In genomic region chr1:178468280-178468679, GRCm38 (mm10) we compare ENCODE assay signal across 11 mouse cellular contexts.
DNase-seq lines count a peak whose midpoint lies in the region; ATAC-seq and TF ChIP-seq lines count a peak whose summit lies in the region.
"Had no signal": no experiment of that assay in that cellular context is flagged by ENCODE, and none has a peak within 500 bp of the region (broad histone marks: within the 10 kb centered on the region; RNA-seq: fewer than 3 reads in every experiment).

No protein-coding gene starts in this region.

- no peaks in the 10 kb centered on the region for H3K36me3 ChIP-seq in embryonic facial prominence, embryonic 11.5 days (replicated peaks; ENCODE audit: control insufficient read depth, insufficient read depth, low read depth, low read length)
- H3K36me3 ChIP-seq in embryonic facial prominence, embryonic 10.5 days (replicated peaks): no peaks in the 10 kb centered on the region
- no peaks in the 10 kb centered on the region for H3K36me3 ChIP-seq in liver, embryonic 14.5 days (replicated peaks; ENCODE audit: control insufficient read depth, insufficient read depth, low read depth)
- H3K36me3 ChIP-seq: G1E had no signal

- no peak overlapping the region for H3K4me3 ChIP-seq in embryonic facial prominence, embryonic 11.5 days (ENCODE audit: low read depth, low read length)
- no peak overlapping the region for H3K4me3 ChIP-seq in embryonic facial prominence, embryonic 10.5 days
- no peak overlapping the region for H3K4me3 ChIP-seq in liver, embryonic 14.5 days (ENCODE audit: insufficient read depth in 1 of 2, low read depth in 2 of 2, low read length in 2 of 2)
- H3K4me3 ChIP-seq: erythroblast, embryonic 14.5 days; myocyte had no signal

- no peaks in the 10 kb centered on the region for H3K27me3 ChIP-seq in embryonic facial prominence, embryonic 11.5 days (ENCODE audit: control insufficient read depth, insufficient read depth, low read length)
- no peaks in the 10 kb centered on the region for H3K27me3 ChIP-seq in embryonic facial prominence, embryonic 10.5 days (replicated peaks; ENCODE audit: low read depth, poor library complexity, severe bottlenecking)
- no peaks in the 10 kb centered on the region for H3K27me3 ChIP-seq in liver, embryonic 14.5 days (ENCODE audit: control insufficient read depth, insufficient read depth, low read length)

- peak; percentile 85 for DNase-seq in embryonic facial prominence, embryonic 11.5 days (ENCODE audit: low spot score)
- no peak for DNase-seq in embryonic facial prominence, embryonic 10.5 days (ENCODE audit: low spot score)
- peak in 1 of 3 experiments; percentile 31 for DNase-seq in liver, embryonic 14.5 days (ENCODE audit: low read depth in 3 of 3, low spot score in 3 of 3)
- DNase-seq in liver: no peak
- DNase-seq in ZHBTc4 (ENCODE audit: low read depth, low spot score): peak; percentile 46
- DNase-seq in urinary bladder, postnatal 10 days (ENCODE audit: low spot score): no peak

- no peaks in the 10 kb centered on the region for H3K9me3 ChIP-seq in embryonic facial prominence, embryonic 11.5 days (replicated peaks; ENCODE audit: control insufficient read depth, low read length)
- no peaks in the 10 kb centered on the region for H3K9me3 ChIP-seq in embryonic facial prominence, embryonic 10.5 days
- H3K9me3 ChIP-seq in liver, embryonic 14.5 days (ENCODE audit: control insufficient read depth, low read length): no peaks in the 10 kb centered on the region
- H3K9me3 ChIP-seq: G1E had no signal

- ATAC-seq in embryonic facial prominence, embryonic 11.5 days (replicated peaks; ENCODE audit: insufficient number of reproducible peaks, low FRiP score, low TSS enrichment, low read depth): no peak
- ATAC-seq in liver, embryonic 14.5 days (ENCODE audit: insufficient read depth): no peak
- peak; percentile 40; the same call in 1 of the 2 replicates for ATAC-seq in megakaryocyte, adult 5-6 weeks (ENCODE audit: poor library complexity, severe bottlenecking)
- ATAC-seq in erythroid progenitor cell, adult 5-6 weeks (replicated peaks; ENCODE audit: low FRiP score, poor library complexity, severe bottlenecking): no peak

- no peaks in the 10 kb centered on the region for H3K4me1 ChIP-seq in embryonic facial prominence, embryonic 11.5 days (ENCODE audit: control insufficient read depth, insufficient read depth, low read length)
- H3K4me1 ChIP-seq in embryonic facial prominence, embryonic 10.5 days: no peaks in the 10 kb centered on the region; the same call in 1 of the 2 replicates
- no peaks in the 10 kb centered on the region for H3K4me1 ChIP-seq in liver, embryonic 14.5 days (replicated peaks; ENCODE audit: control insufficient read depth in 2 of 2, insufficient read depth in 2 of 2, low read length in 1 of 2)

- H3K4me2 ChIP-seq in embryonic facial prominence, embryonic 11.5 days (ENCODE audit: low read depth, low read length): no peak overlapping the region
- no peak overlapping the region for H3K4me2 ChIP-seq in liver, embryonic 14.5 days (ENCODE audit: low read depth)

- TF ChIP-seq CTCF in liver, embryonic 14.5 days (IDR thresholded peaks at IDR 0.05; ENCODE audit: low read depth): peak; percentile 63

- WGBS in embryonic facial prominence, embryonic 11.5 days: 9% methylated on average over 2 of the region's 2 CpGs
- WGBS in embryonic facial prominence, embryonic 10.5 days: 15% methylated on average over 2 of the region's 2 CpGs
- WGBS in liver, embryonic 14.5 days (ENCODE audit: insufficient replicate concordance): 10% methylated on average over 2 of the region's 2 CpGs

- H3K9ac ChIP-seq in embryonic facial prominence, embryonic 11.5 days (replicated peaks; ENCODE audit: low read length): no peak overlapping the region
- H3K9ac ChIP-seq in liver, embryonic 14.5 days (replicated peaks): no peak overlapping the region

- no peak overlapping the region for H3K27ac ChIP-seq in embryonic facial prominence, embryonic 11.5 days (replicated peaks; ENCODE audit: low read depth, low read length)
- no peak overlapping the region for H3K27ac ChIP-seq in embryonic facial prominence, embryonic 10.5 days (replicated peaks)
- no peak overlapping the region for H3K27ac ChIP-seq in liver, embryonic 14.5 days

- TF ChIP-seq EP300 in liver, embryonic 14.5 days (IDR thresholded peaks at IDR 0.05; ENCODE audit: low read depth): no peak

Comparison
In these comparisons a context has a peak if more than half of its experiments do, and no peak if none do; other contexts are left out.
1. DNase-seq: peak in embryonic facial prominence, embryonic 11.5 days (single experiment) and ZHBTc4 (single experiment); none in embryonic facial prominence, embryonic 10.5 days (single experiment), liver (single experiment) and urinary bladder, postnatal 10 days (single experiment).